Mouse (Mus musculus): ENCODE results near the gene Masp2.

DNA sequence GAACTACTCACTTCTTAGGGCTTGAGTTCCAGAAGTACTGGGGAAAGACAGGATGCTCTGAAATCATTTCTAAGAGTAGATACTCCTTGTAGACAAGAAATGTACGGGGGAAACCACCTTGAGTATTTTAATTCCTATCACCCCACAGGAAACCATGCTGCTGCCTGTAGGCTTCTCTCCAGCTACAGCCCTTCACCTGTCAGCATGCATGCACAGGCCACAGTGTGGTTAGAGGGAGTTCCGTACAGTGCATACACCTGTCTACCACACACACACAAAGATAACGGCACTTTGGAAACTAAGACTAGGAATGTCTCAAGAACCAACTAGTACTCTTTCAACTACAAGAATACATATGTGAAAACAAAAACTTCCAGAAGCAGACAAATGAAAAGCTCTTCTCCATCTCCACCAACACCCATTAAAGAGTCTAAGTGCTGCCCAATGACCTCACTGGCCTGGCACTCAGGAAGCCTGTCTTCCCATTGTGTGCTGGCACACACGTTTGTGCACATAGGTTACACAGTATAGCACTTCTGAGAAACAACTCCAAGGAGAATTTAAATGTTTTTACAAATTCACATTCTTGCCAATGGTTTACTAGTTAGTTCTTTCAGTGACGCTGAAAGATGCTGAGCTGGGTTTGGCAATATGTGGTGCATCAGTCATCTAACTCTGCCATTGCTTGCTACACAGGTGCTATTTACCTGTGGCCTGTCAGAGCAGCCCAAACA, 8.4 kb downstream of the Masp2 start:
- no peak for TF ChIP-seq CTCF (IDR thresholded peaks at IDR 0.05; ENCODE audit: borderline replicate concordance, extremely low read depth, insufficient read depth, insufficient read length)
- no peak for TF ChIP-seq POLR2A (IDR thresholded peaks at IDR 0.05; ENCODE audit: borderline replicate concordance, extremely low read depth, insufficient read depth, insufficient read length, poor library complexity, severe bottlenecking)

All from brain, embryonic 14.5 days (tissue).